Mouse (Mus musculus): Measurements from ENCODE around the gene Disp1. TPM values are rescaled to one million over a fixed set of nuclear protein-coding genes. Genes with fewer than 3 reads are reported as not detected.

Gene Disp1
- total and polyA plus RNA-seq, 3 experiments, result 12.9 to 17.6 (median 13.9) TPM

DNA sequence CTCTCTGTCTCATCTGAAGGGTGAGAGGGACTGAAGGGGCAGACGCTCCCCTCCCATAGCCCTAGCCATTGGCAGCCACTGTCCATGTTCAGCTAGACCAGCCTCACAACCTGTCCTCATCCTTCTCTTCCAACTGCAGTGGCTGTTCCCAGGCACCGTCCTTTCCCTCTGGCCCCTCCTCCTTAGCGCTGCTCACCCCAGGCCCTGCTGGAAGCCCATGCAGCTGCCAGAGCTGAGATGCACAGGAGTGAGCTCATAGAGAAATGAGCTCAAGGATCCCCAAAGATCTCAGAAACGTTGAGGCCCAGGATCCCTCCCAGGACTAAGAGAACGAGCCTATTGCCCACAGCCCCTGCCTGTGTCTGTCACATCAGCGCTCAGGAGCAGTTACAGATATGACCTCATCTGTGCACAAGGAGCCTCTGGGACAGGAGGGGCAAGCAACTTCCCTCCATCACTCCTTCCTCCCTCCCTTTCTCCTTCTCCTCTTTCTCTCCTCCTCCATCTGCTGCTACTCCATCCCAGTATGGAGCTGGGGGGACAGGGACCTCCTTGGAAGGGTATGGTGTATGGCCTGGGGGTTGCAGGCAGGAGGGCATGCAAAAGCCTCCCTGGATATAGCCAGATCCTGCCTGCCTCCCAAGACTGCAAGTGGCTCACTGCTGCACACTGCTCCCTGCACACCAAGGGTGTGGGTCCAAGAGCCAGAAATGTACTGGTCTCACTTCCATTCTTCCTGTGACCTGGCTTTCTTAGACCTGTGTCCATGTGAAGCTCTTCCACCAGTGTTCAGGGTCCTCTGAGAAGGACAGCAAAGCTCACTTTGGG, 181.2 kb downstream of the Disp1 start:
- DNase-seq, result no peak

DNA sequence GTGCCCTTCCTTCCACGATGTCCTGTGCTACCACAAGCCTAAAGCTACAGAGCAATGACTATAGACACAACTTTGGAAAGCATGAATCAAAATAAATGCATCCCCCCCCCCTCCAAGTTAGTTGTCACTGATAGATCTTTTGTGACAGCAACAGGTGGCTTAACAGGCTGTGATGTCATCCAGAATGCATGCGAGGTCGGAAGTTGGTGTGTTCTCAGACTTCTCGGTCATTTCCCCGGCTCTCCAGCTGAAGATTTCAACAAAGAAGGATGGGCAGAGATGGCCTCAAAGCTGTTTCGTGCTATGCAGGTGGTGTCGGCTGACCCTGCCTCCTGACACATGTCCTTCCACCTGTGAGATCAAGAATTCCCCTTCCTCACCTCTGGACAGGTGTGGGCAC, 181.9 kb downstream of the Disp1 start:
- DNase-seq, result no peak

Small RNA genes lying within 50 kb of the gene (microRNA-seq; reads per million reads assigned to microRNA genes)
- gene Gm24975, result 0 reads per million in 2 experiments

Other genes starting within 250 kb of the Disp1 start
- 10 to 100 TPM; 50.7 to 58.5 TPM for gene Aida, start 75.1 kb upstream of the Disp1 start, total RNA-seq (2021)
- gene Aida, start 75.1 kb upstream of the Disp1 start, polyA plus RNA-seq (2012; rRNA removed), result 5.7 and 10.7 TPM in 2 replicates
- 10 to 100 TPM; 41.8 to 44.1 TPM for gene Brox, start 75.7 kb upstream of the Disp1 start, total RNA-seq (2021)
- gene Brox, start 75.7 kb upstream of the Disp1 start, polyA plus RNA-seq (2012; rRNA removed), result 9.2 and 9.8 TPM in 2 replicates
- gene Mia3, start 148.0 kb upstream of the Disp1 start, total RNA-seq (2021), result 100 to 1,000 TPM; 180 to 197 TPM
- 53.0 and 63.5 TPM in 2 replicates for gene Mia3, start 148.0 kb upstream of the Disp1 start, polyA plus RNA-seq (2012; rRNA removed)
- 10 to 100 TPM; 18.3 to 18.6 TPM for gene Taf1a, start 167.5 kb upstream of the Disp1 start, total RNA-seq (2021)
- 3.1 TPM in 2 replicates for gene Taf1a, start 167.5 kb upstream of the Disp1 start, polyA plus RNA-seq (2012; rRNA removed)
- not detected for gene Hhipl2, start 196.7 kb upstream of the Disp1 start, total RNA-seq (2021)
- 0.11 and 0.15 TPM in 2 replicates for gene Hhipl2, start 196.7 kb upstream of the Disp1 start, polyA plus RNA-seq (2012; rRNA removed)